Mouse (Mus musculus) hindbrain, embryonic 11.5 days (tissue): Measurements from ENCODE around the gene Mcur1. TPM values are rescaled to one million over a fixed set of nuclear protein-coding genes. Genes with fewer than 3 reads are reported as not detected.

Experiments
- ATAC-seq: fragments of 200-750 bp; cut with Nextera tagmentation; 2 replicates; pipeline ENCODE4 v1.8.0; 2017; ENCODE audit warnings: mild to moderate bottlenecking, moderate TSS enrichment, moderate library complexity; ENCODE audit not compliant: low FRiP score
- DNase-seq: peaks from one replicate; pipeline ENCODE4 v3.0.0-alpha.2; 2015; ENCODE audit warnings: low spot score
- H3K27ac ChIP-seq: fragments of 300-500 bp; sonication (generic); 2 replicates; pipeline ENCODE4 v1.5.1; 2014; ENCODE audit warnings: mild to moderate bottlenecking, low read depth, low read length
- H3K27me3 ChIP-seq: fragments of 300-500 bp; sonication (generic); 2 replicates; pipeline ENCODE4 v1.6.1; 2014; ENCODE audit warnings: mild to moderate bottlenecking, low read length, moderate library complexity, mixed read lengths; ENCODE audit not compliant: control insufficient read depth, insufficient read depth
- H3K36me3 ChIP-seq: fragments of 300-500 bp; sonication (generic); 2 replicates; pipeline ENCODE4 v1.6.1; 2014; ENCODE audit warnings: mild to moderate bottlenecking, low read length, moderate library complexity, mixed read lengths; ENCODE audit not compliant: control insufficient read depth, insufficient read depth
- H3K4me1 ChIP-seq: fragments of 300-500 bp; sonication (generic); replicated peaks from 2 replicates; pipeline ENCODE4 v1.6.1; 2014; ENCODE audit warnings: low read length, mixed read lengths; ENCODE audit not compliant: control insufficient read depth, insufficient read depth
- H3K4me2 ChIP-seq: fragments of 300-500 bp; sonication (generic); replicated peaks from 2 replicates; pipeline ENCODE4 v1.6.1; 2014; ENCODE audit warnings: mild to moderate bottlenecking, low read depth, low read length
- H3K4me3 ChIP-seq: fragments of 300-500 bp; sonication (generic); 2 replicates; pipeline ENCODE4 v1.5.1; 2014; ENCODE audit warnings: low read depth, low read length
- H3K9ac ChIP-seq: fragments of 300-500 bp; sonication (generic); 2 replicates; pipeline ENCODE4 v1.6.1; 2014; ENCODE audit warnings: low read depth, low read length
- H3K9me3 ChIP-seq: fragments of 300-500 bp; sonication (generic); 2 replicates; pipeline ENCODE4 v1.6.1; 2016; ENCODE audit warnings: low read length; ENCODE audit not compliant: control insufficient read depth
- WGBS: fragments of 180-500 bp; shearing (Covaris S2); extraction: QIAGEN DNeasy Blood & Tissue Kit; methylation state at CpG from one replicate; pipeline ENCODE4 v1.1.7; 2014; 5-methylcytosine and 5-hydroxymethylcytosine counted together
- polyA plus RNA-seq: library from polyadenylated mRNA; unstranded; fragments of >200 nt; fragmentation: Nextera tagmentation; extraction: Ambion mirVana; gene quantifications from 2 replicates; pipeline ENCODE4 v1.2.1, GENCODE M21; 2014

Gene Mcur1
- polyA plus RNA-seq, 1 experiment from 2014 or later = 10.8 TPM

- ATAC-seq (no peak), DNase-seq (no peak)
- Histone ChIP-seq H3K36me3 (no peaks in the 10 kb centered on the region), H3K9ac (no peak overlapping the region), H3K27ac (no peak overlapping the region), H3K9me3 (no peaks in the 10 kb centered on the region), H3K4me2 (no peak overlapping the region), H3K27me3 (no peaks in the 10 kb centered on the region), H3K4me3 (no peak overlapping the region), H3K4me1 (no peaks in the 10 kb centered on the region)
- 86% methylated on average over 14 of the region's 14 CpGs for WGBS
These were observed 28.2 kb upstream of the Mcur1 start for GRCm38 (mm10) chr13:43587844-43588840.

- no peak overlapping the region for H3K9ac ChIP-seq
- H3K27me3 ChIP-seq = no peaks in the 10 kb centered on the region
- no peaks in the 10 kb centered on the region for H3K36me3 ChIP-seq
- no peaks in the 10 kb centered on the region for H3K9me3 ChIP-seq
- no peak overlapping the region for H3K4me3 ChIP-seq
- 91% methylated on average over 3 of the region's 3 CpGs for WGBS
- no peak for ATAC-seq
- no peaks in the 10 kb centered on the region for H3K4me1 ChIP-seq
- H3K27ac ChIP-seq = no peak overlapping the region
- no peak overlapping the region for H3K4me2 ChIP-seq
- no peak for DNase-seq
These were observed 27.0 kb upstream of the Mcur1 start for GRCm38 (mm10) chr13:43586966-43587365.

GRCm38 (mm10) chr13:43585335-43585734, 25.3 kb upstream of the Mcur1 start:
- DNase-seq (no peak), ATAC-seq (no peak)
- whole genome bisulfite sequencing = 43% methylated on average over 2 of the region's 2 CpGs

GRCm38 (mm10) chr13:43583504-43583903, 23.5 kb upstream of the Mcur1 start:
- Histone ChIP-seq H3K36me3 (no peaks in the 10 kb centered on the region), H3K4me2 (no peak overlapping the region), H3K9me3 (no peaks in the 10 kb centered on the region), H3K27me3 (no peaks in the 10 kb centered on the region), H3K9ac (no peak overlapping the region), H3K4me1 (no peaks in the 10 kb centered on the region), H3K4me3 (no peak overlapping the region), H3K27ac (no peak overlapping the region)
- DNase-seq (no peak), ATAC-seq (no peak)
- WGBS = 61% methylated on average over 8 of the region's 8 CpGs

More at GRCm38 (mm10) chr13:43585335-43585734, 25.3 kb upstream of the Mcur1 start:
- no peak overlapping the region for H3K9ac ChIP-seq
- no peak overlapping the region for H3K27ac ChIP-seq
- no peaks in the 10 kb centered on the region for H3K4me1 ChIP-seq
- no peaks in the 10 kb centered on the region for H3K36me3 ChIP-seq
- H3K4me2 ChIP-seq = no peak overlapping the region
- no peak overlapping the region for H3K4me3 ChIP-seq
- H3K27me3 ChIP-seq = no peaks in the 10 kb centered on the region
- no peaks in the 10 kb centered on the region for H3K9me3 ChIP-seq

- Histone ChIP-seq H3K4me3 (no peak overlapping the region), H3K9me3 (no peaks in the 10 kb centered on the region), H3K4me1 (no peaks in the 10 kb centered on the region), H3K27ac (no peak overlapping the region), H3K4me2 (no peak overlapping the region), H3K9ac (no peak overlapping the region), H3K36me3 (no peaks in the 10 kb centered on the region), H3K27me3 (no peaks in the 10 kb centered on the region)
- ATAC-seq = no peak
- DNase-seq = peak; percentile 40
- 35% methylated on average over 16 of the region's 16 CpGs for WGBS
These were observed 23.0 kb upstream of the Mcur1 start for GRCm38 (mm10) chr13:43582961-43583360.

- DNase-seq = no peak
- H3K9me3 ChIP-seq = no peaks in the 10 kb centered on the region
- no peak overlapping the region for H3K27ac ChIP-seq
- 92% methylated on average over 5 of the region's 5 CpGs for WGBS
- H3K27me3 ChIP-seq = no peaks in the 10 kb centered on the region
- H3K9ac ChIP-seq = no peak overlapping the region
- no peak for ATAC-seq
- no peak overlapping the region for H3K4me2 ChIP-seq
- H3K4me1 ChIP-seq = no peaks in the 10 kb centered on the region
- H3K36me3 ChIP-seq = no peaks in the 10 kb centered on the region
- no peak overlapping the region for H3K4me3 ChIP-seq
These were observed 20.7 kb upstream of the Mcur1 start for GRCm38 (mm10) chr13:43580661-43581060.

- H3K27ac ChIP-seq = no peak overlapping the region
- no peak overlapping the region for H3K4me2 ChIP-seq
- no peak overlapping the region for H3K4me3 ChIP-seq
- DNase-seq (peak; percentile 77), ATAC-seq (no peak)
- H3K4me1 ChIP-seq = no peaks in the 10 kb centered on the region
- WGBS = 26% methylated on average over 18 of the region's 18 CpGs
- no peaks in the 10 kb centered on the region for H3K27me3 ChIP-seq
- no peaks in the 10 kb centered on the region for H3K9me3 ChIP-seq
- no peaks in the 10 kb centered on the region for H3K36me3 ChIP-seq
- no peak overlapping the region for H3K9ac ChIP-seq
These were observed 19.7 kb upstream of the Mcur1 start for GRCm38 (mm10) chr13:43579740-43580139.

- H3K4me1 ChIP-seq = no peaks in the 10 kb centered on the region
- H3K4me2 ChIP-seq = no peak overlapping the region
- no peak overlapping the region for H3K27ac ChIP-seq
- no peak overlapping the region for H3K9ac ChIP-seq
- no peaks in the 10 kb centered on the region for H3K27me3 ChIP-seq
- H3K4me3 ChIP-seq = no peak overlapping the region
- no peaks in the 10 kb centered on the region for H3K36me3 ChIP-seq
- 90% methylated on average over 12 of the region's 12 CpGs for whole genome bisulfite sequencing
- no peaks in the 10 kb centered on the region for H3K9me3 ChIP-seq
- ATAC-seq = no peak
- no peak for DNase-seq
These were observed 17.8 kb upstream of the Mcur1 start for GRCm38 (mm10) chr13:43577766-43578165.

- Histone ChIP-seq H3K4me1 (no peaks in the 10 kb centered on the region), H3K4me3 (no peak overlapping the region), H3K36me3 (no peaks in the 10 kb centered on the region), H3K9ac (no peak overlapping the region), H3K27me3 (no peaks in the 10 kb centered on the region), H3K4me2 (no peak overlapping the region), H3K27ac (no peak overlapping the region), H3K9me3 (no peaks in the 10 kb centered on the region)
- 69% methylated on average over 5 of the region's 5 CpGs for WGBS
- no peak for ATAC-seq
- DNase-seq = no peak
These were observed 17.3 kb upstream of the Mcur1 start for GRCm38 (mm10) chr13:43577254-43577653.
